21 mouse cellular contexts compared by ENCODE assay signal in genomic region chr2:20290982-20291740, GRCm38 (mm10).
DNase-seq lines count a peak whose midpoint lies in the region; ATAC-seq lines count a peak whose summit lies in the region.
"Had no signal": no experiment of that assay in that cellular context is flagged by ENCODE, and none has a peak within 500 bp of the region (broad histone marks: within the 10 kb centered on the region; RNA-seq: fewer than 3 reads in every experiment).

No protein-coding gene starts in this region.

- peak overlapping the region; percentile 84 for H3K27ac ChIP-seq in kidney, embryonic 16.5 days (ENCODE audit: low read length)
- H3K27ac ChIP-seq in neural tube, embryonic 15.5 days (replicated peaks): no peak overlapping the region
- H3K27ac ChIP-seq in embryonic facial prominence, embryonic 10.5 days (replicated peaks): no peak overlapping the region
- H3K27ac ChIP-seq: hindbrain, embryonic 15.5 days; left cerebral cortex, adult 2 months; limb, embryonic 12.5 days; liver, embryonic 14.5 days; midbrain, embryonic 12.5 days had no signal

- H3K4me2 ChIP-seq in kidney, embryonic 16.5 days (replicated peaks; ENCODE audit: low read depth, low read length): no peak overlapping the region
- no peak overlapping the region for H3K4me2 ChIP-seq in neural tube, embryonic 15.5 days
- H3K4me2 ChIP-seq: hindbrain, embryonic 15.5 days; limb, embryonic 12.5 days; midbrain, embryonic 12.5 days had no signal

- no peaks in the 10 kb centered on the region for H3K36me3 ChIP-seq in kidney, embryonic 16.5 days (ENCODE audit: insufficient read depth, low read length)
- no peaks in the 10 kb centered on the region for H3K36me3 ChIP-seq in neural tube, embryonic 15.5 days
- no peaks in the 10 kb centered on the region for H3K36me3 ChIP-seq in embryonic facial prominence, embryonic 10.5 days (replicated peaks)
- H3K36me3 ChIP-seq: hindbrain, embryonic 15.5 days; limb, embryonic 12.5 days; midbrain, embryonic 12.5 days had no signal

- no peak overlapping the region for H3K9ac ChIP-seq in kidney, embryonic 16.5 days (replicated peaks; ENCODE audit: low read length)
- no peak overlapping the region for H3K9ac ChIP-seq in neural tube, embryonic 15.5 days (replicated peaks)
- H3K9ac ChIP-seq: hindbrain, embryonic 15.5 days; limb, embryonic 12.5 days; liver, embryonic 14.5 days; midbrain, embryonic 12.5 days had no signal

- no peak overlapping the region for H3K4me3 ChIP-seq in kidney, embryonic 16.5 days (ENCODE audit: low read length)
- no peak overlapping the region for H3K4me3 ChIP-seq in neural tube, embryonic 15.5 days (replicated peaks)
- H3K4me3 ChIP-seq in embryonic facial prominence, embryonic 10.5 days: no peak overlapping the region
- H3K4me3 ChIP-seq: hindbrain, embryonic 15.5 days; left cerebral cortex, adult 2 months; limb, embryonic 12.5 days; midbrain, embryonic 12.5 days; myocyte had no signal

- peaks cover 18% of the 10 kb centered on the region for H3K4me1 ChIP-seq in kidney, embryonic 16.5 days (ENCODE audit: insufficient read depth, low read length)
- H3K4me1 ChIP-seq in neural tube, embryonic 15.5 days: no peaks in the 10 kb centered on the region
- H3K4me1 ChIP-seq in embryonic facial prominence, embryonic 10.5 days: peaks cover 19% of the 10 kb centered on the region
- H3K4me1 ChIP-seq: hindbrain, embryonic 15.5 days; limb, embryonic 12.5 days; midbrain, embryonic 12.5 days had no signal

- H3K27me3 ChIP-seq in kidney, embryonic 16.5 days (ENCODE audit: insufficient read depth, low read length): no peaks in the 10 kb centered on the region
- H3K27me3 ChIP-seq in neural tube, embryonic 15.5 days (replicated peaks): no peaks in the 10 kb centered on the region
- no peaks in the 10 kb centered on the region for H3K27me3 ChIP-seq in embryonic facial prominence, embryonic 10.5 days (replicated peaks; ENCODE audit: low read depth, poor library complexity, severe bottlenecking)
- H3K27me3 ChIP-seq: hindbrain, embryonic 15.5 days; limb, embryonic 12.5 days; midbrain, embryonic 12.5 days had no signal

- H3K9me3 ChIP-seq in kidney, embryonic 16.5 days (ENCODE audit: low read length): no peaks in the 10 kb centered on the region
- H3K9me3 ChIP-seq in neural tube, embryonic 15.5 days (replicated peaks): no peaks in the 10 kb centered on the region
- H3K9me3 ChIP-seq in embryonic facial prominence, embryonic 10.5 days: no peaks in the 10 kb centered on the region
- H3K9me3 ChIP-seq: hindbrain, embryonic 15.5 days; limb, embryonic 12.5 days; midbrain, embryonic 12.5 days had no signal

- WGBS in kidney, embryonic 16.5 days: 30% methylated on average over 4 of the region's 4 CpGs
- 36% methylated on average over 4 of the region's 4 CpGs for WGBS in neural tube, embryonic 15.5 days
- 46% methylated on average over 4 of the region's 4 CpGs for WGBS in embryonic facial prominence, embryonic 10.5 days

- ATAC-seq in kidney, embryonic 16.5 days (ENCODE audit: low FRiP score, low TSS enrichment): peak; percentile 94
- no peak; the same call in 1 of the 2 replicates for ATAC-seq in neural tube, embryonic 15.5 days (ENCODE audit: low FRiP score)
- ATAC-seq: activated CD4-positive, CD25-positive, alpha-beta regulatory T cell, adult 4 months; intestine, embryonic 16.5 days had no signal

- DNase-seq in kidney, adult 9 months: no peak
- peak; percentile 31 for DNase-seq in neural tube, embryonic 10.5 days (ENCODE audit: extremely low spot score, low spot score)
- DNase-seq in embryonic facial prominence, embryonic 10.5 days (ENCODE audit: low spot score): peak; percentile 19
- DNase-seq in yolk sac, embryonic 10.5 days (ENCODE audit: low spot score): peak; percentile 25
- DNase-seq in frontal cortex, postnatal 10 days (ENCODE audit: low spot score in 2 of 2): no peak
- DNase-seq in layer of hippocampus, adult 8-10 months (ENCODE audit: low spot score in 2 of 2): no peak
- DNase-seq: adrenal gland, postnatal 25 days; cerebellum, adult 2 months; gastrocnemius, postnatal 36 days; heart, postnatal 10 days; thymus, adult 2 months had no signal

Comparison
In these comparisons a context has a peak if more than half of its experiments do, and no peak if none do; other contexts are left out.
1. DNase-seq: peak in neural tube, embryonic 10.5 days (single experiment), embryonic facial prominence, embryonic 10.5 days (single experiment) and yolk sac, embryonic 10.5 days (single experiment); none in kidney, adult 9 months (single experiment), frontal cortex, postnatal 10 days (0 of 2) and layer of hippocampus, adult 8-10 months (0 of 2).